Mouse (Mus musculus): ENCODE measurements around the gene Efnb2.
A peak's percentile ranks its signal among the peaks of the same experiment; 100 is the strongest.

Gene Efnb2

DNA sequence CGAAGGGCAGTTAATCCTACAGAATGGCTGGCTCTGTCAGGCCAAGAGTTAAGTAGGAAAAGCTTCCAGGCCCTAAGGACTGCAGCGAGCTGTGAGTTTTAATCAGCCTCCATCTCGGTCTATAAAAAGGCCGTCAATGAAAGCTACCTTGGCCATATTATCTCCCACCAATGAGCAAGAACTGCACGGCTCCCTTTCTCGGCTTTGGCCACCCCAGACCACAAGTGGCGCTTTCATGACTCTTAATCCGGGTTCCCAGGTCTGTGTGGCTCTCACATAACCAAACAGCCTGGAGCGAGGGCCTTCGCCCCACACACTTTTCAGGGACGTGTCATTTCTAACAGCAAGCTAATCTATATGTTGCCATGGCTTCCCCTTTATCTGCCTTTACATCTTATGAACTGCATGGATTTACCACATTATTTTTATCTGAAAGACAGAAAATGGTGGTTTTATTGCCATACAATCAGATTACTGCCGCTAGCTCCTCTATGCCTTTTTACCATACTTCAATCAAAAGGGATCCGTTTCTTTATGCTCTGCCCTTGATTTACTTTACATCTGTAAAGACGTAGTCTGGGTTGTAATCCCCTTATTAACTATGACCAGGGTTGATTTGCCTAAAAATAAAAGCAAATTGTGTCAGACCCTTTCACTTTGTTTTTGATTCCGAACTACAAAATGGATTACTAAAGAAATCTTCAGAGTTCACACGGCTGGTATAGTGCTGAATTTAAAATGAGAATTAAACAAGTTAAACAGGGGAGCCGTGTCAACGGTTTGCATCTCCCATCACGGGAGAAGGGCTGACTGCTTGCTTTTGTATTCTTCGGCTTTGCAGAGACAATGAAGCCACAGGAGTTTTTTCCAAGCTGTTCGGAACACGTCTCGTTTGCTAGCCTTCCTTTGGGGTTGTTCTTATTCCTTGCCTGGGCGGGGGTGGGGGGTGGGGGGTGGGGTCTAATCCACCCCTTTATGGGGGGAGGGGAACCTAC, 5.4 kb downstream of the Efnb2 start:
- no peak for DNase-seq (ENCODE audit: low read depth, low spot score)

DNA sequence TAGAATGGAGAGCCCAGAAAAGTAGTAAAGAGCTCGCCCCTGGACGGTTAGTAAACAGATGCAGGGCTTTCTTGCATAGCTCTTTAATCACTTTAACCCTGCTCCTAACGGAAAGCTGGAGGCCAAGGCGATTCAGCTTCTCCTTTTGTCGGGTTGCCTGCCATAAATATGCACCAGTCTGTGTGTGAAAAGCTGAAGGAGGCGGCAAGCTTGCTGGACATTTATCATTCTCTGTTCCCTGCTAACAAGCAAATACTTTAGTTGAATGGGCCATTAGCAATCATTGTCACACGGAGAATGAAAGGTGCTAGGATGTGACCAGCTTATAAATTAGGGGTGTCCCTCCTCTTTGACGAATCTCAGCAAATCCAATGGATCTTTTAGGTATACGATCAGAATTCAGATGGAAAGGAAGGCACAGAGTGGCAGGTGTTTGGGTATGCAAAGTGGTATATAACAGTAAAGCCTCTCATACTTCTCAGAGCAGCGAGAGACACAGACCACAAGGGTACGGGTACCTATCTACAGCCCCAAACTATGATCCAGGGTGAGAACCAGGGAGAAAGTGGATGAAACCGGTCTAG, 7.0 kb downstream of the Efnb2 start:
- DNase-seq (ENCODE audit: low read depth, low spot score): no peak

DNA sequence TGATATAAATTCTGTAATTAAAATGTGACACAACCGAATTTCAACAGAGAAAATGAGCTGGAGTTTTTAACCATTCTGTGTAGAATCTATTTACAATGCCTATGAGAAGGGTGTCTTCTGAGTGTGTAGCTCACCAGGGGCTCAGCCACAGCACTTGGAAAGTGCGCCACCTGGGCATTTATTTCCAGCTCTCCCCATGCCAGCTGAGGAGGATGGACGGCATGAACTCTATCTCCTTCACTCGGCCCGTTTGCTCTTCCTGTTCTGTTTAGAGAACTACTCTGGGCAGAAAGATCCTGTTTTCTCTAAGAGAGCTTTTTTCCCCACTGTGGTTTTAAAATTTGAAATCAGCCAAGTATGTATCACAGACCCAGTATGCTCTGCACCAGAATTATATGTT, 7.7 kb downstream of the Efnb2 start:
- no peak for DNase-seq (ENCODE audit: low read depth, low spot score)

DNA sequence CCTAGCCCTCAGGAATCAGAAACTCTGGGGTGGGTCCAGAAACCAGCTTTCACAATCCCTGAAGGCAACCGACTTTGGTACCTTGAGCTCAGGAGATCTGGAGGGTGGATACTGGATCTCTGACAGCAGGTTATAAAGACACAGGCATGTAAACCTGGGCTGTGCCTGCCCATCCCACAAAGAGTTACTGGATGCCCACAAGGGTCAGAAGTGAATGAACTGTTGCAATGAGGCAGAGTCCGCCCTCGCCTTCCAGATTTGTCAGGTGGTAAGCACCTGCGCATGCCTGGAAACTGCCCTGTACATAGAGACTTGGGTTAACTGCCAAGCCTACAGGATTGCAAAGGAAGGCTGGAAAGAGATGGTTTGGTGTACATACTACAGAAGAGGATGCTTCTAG, 8.7 kb downstream of the Efnb2 start:
- no peak for DNase-seq (ENCODE audit: low read depth, low spot score)

DNA sequence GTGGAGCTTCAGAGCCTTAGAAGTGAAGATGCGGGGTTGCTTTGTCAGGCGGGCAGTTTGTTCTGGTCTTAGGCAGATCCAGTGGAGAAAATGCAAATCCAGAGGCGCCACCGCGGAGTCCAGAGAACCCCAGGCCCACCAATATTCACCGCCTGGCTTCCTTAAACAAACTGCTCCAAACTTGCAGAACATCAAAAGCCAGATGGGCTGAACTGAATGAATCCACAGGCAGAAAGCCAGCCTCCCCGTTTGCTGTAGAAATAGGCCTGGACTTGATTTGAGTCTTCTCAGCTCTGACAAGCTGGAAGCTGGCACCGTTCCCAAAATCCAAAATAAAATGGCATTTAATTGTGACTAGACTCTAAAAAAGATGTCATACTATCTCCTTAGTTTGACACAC, 11.1 kb downstream of the Efnb2 start:
- DNase-seq (ENCODE audit: low read depth, low spot score): peak; percentile 70

DNA sequence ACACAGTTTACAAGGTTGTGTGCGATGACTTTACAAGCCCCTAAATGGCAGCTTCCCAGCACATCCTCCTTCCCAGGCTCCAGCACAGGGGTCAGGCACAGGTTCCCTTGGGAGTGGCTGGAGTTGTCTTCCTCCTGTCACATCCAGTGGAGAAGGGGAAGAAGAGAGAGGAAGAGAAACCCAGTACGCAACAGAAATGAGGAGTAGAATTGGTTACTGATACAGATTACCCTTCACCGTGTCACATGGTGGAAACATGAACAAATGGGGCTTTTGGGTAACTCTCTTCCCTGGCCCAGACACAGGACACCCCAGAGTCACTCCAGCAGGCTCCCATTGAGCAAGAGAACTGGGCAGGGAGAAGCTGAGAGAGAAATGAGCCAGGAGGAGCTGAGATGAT, 11.5 kb downstream of the Efnb2 start:
- no peak for DNase-seq (ENCODE audit: low read depth, low spot score)

DNA sequence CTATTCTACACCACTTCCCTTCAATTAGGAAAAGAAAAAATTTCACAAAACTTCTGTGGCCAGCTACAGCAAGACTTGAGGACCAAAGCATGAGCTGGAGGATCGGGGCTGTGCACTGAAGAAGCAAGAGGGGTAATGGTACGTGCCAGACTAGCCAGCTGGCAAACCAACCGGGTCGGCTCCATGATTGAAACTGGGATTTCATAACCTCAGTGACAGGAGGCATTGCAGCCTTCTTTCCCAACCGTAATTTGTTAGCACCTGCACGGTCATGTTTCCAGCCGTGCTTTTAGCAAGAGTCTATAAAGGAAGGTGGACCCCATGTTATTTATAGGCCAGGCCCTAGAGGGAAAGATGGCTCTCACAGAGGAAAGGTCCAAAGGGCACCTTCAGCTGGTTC, 12.4 kb downstream of the Efnb2 start:
- no peak for DNase-seq (ENCODE audit: low read depth, low spot score)

DNA sequence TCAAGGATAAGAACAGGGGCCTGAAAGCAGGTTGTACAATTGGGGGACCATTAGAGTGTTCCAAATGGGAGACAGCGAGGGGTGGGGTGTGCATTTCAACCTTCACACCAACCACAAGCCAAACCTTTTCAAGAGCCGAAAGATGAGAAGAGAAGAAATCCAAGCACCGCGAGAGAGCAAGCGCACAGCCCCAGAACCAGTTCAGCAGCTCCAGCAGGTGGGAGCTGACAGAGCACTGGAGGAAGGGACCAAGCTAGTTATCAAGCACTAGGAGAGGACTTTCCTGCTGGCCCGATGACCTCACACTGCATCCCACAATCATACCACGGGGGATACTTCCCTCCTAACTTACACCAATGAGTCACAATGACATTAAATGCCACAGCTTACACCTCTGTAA, 13.2 kb downstream of the Efnb2 start:
- DNase-seq (ENCODE audit: low read depth, low spot score): peak; percentile 41

DNA sequence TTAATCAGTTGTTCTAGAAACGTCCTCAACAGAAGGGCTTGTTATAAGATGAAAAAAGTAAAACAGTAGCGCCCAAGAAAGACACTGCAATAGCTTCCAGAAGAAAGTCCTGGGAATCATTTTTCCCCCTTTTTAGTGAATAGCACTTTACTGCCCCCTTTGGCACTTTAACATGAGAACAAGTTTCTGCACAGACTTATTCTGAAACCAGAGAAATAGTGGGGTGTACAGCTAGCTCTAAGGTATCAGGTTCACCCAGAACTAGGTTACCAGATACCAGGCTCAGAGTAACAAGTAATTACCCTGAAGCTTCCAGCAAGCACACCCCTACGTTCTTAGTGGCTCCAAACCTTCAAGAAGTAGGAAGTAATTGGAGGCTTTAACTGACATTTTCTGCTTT, 13.7 kb downstream of the Efnb2 start:
- DNase-seq (ENCODE audit: low read depth, low spot score): peak; percentile 74

DNA sequence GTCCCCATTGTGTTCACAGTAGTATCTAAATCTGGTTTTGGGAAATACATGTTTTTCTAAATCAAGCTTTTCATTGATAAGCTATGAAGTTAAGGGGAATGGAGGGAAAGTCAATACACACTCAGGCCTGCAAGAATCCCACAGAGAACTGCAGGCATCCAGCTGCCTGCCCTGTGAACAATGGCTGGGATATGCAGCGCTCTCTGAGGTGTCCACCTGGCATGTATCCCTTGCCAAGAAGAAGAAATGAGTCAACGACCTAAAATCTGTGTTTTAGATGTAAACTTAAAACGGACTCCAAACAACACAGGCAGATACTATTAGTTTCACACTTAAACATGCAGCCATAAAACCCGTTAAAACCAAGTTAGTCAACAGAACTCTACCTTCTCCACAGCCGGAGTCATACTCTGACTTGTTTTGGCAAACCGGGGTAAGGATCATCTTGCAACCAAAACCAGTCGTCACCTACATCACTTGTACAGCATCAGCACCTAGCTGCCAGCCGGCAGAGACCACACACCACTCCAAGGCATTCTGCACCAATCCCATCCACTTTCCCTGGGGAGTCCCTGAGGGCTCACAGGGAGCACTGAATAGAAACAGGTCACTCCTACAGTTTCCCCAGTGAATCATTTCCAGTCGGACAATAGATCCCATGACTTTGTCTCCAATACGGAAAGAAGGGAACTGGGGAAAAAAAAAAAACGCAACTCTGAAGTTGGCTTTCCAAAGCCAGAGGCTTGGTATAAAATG, 16.7 kb downstream of the Efnb2 start:
- DNase-seq (ENCODE audit: low read depth, low spot score): peak; percentile 82

DNA sequence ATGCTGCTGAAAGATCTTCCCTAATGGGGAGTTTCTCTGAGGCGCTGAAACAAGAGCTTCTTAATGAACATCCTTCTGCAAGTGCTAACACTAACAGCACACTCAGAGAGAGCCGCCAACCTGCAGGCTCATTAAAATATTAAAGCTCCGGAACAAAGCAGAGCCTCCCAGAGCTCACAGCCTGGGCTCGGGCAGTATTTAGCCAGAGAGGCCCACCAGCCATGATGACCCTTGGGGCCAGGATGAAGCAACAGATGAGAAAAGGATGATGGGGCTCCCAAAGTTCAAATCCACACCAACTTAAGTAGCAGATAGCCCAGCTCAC, 20.8 kb downstream of the Efnb2 start:
- no peak for DNase-seq (ENCODE audit: low read depth, low spot score)

DNA sequence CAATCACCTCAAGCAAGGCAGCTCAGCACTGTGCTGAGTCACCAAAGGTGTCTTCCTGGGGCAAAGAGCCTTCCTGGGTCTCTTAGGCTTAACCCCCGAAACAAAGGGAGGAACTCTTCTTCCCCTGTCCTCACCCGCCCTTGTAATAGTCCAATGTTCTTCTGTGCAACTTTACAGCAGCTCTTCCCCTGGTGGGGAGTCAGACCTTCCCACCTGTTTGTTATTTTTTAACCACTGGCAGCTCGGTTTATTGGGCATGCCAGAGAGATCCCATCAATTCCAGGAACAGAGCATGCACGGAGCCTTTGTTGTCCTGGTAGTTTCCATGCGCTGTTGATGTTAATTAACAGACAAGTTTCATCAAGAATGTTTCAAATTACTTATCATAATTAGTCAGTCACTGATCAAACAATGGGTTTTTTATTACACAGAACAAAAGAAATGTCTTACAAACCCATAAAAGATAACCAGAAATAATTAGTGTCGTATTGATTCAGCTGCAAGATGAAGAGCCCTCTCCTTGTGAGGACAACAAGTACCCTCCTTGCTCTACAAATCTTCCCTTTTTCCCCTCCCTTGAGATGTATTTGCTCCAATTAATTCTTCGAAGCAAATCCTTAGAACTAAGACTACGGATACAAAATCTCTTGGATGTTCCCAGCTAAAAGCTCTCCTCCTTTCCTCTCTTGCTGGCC, 21.3 kb downstream of the Efnb2 start:
- DNase-seq (ENCODE audit: low read depth, low spot score): no peak

DNA sequence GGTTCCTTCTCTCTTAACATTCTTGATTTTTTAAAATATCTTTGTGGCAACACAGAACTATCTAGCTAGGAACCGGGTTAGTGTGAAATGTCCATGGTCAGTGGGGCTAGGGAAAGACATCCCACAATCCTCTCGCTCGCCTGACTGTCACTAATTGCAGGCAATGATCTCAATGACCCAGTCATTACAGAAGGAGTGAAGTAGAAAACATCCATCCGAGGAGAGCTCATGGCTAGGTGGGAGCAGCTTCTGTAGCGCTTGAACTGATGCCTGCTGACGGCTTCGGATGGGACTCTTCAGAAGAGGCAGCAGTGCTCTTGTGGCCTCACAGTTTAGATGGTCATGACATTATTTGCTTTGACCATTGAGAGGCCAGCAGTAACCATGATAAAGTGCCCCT, 29.6 kb downstream of the Efnb2 start:
- no peak for DNase-seq (ENCODE audit: low read depth, low spot score)

DNA sequence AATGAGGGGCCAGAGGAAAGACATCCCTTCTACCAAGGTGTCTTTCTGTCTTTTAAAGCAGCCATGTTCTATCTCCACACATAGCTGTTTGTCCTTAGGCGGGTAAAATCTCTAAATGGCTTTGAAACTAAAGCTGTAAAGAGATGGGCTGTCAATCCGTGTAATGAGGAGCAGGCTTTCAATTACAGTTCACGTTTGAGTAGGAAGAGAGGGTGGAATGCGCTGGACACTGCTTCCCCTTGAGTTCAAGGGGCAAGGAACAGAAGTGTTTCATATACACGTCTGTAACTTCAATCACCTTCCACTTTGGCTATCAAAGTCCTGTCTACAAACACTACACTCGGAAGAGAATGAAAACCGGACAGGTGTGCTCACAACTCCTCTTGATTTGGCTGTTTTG, 37.0 kb downstream of the Efnb2 start:
- DNase-seq (ENCODE audit: low read depth, low spot score): no peak

DNA sequence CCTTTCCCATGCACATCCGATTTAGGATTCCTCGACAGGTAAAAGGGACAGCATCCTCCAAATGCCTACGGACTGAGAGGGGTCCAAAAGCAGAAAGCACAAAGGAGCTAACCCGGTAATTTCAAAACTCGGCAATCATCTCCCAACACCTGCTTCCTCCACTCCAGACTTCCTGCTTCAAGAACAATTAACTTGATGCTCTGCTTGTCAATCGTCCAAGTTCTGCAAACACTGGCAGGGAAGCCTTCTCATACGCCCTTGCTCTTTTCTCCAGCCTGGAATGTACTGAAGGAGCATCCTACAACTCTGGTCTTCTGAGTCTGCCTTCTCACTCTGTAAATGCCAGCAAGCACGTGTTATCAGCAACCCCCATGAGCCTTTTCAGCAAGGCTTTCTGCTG, 37.6 kb downstream of the Efnb2 start:
- no peak for DNase-seq (ENCODE audit: low read depth, low spot score)

DNA sequence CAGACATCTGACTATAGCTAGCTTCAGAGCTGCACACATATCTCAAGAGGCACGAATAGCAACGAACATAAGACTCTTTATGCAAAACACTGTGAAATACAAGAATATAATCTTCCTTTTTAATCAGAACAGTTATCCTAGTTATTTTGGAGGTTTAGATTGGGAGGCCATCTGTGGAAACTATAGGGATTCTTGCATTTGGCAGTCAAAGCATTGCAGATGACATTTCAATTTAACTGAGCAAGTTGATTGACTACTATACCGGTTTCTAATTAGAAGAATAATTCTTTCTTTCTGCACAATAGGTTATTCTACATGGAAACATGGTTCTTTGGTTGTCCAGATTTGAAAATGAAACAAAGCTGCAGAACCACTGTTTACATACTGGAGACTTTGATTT, 38.6 kb downstream of the Efnb2 start:
- DNase-seq (ENCODE audit: low read depth, low spot score): no peak

DNA sequence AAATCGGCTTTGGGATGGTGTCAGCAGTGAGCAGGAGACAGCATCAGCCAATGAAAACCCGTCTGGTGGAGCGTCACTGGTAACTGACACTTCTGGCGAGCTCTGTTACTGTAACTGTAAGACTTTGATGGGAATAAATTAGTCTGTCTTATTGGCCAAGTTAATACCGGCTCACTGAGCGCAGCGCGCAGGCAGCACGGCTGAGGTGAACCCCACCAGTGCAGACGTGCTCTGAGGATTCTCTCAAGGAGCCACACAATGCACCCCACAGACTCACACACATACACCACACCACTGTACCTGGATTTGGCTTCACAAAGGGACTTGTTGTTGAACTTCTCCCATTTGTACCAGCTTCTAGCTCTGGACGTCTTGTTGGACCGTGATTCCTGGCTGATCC, 39.0 kb downstream of the Efnb2 start:
- DNase-seq (ENCODE audit: low read depth, low spot score): no peak

DNA sequence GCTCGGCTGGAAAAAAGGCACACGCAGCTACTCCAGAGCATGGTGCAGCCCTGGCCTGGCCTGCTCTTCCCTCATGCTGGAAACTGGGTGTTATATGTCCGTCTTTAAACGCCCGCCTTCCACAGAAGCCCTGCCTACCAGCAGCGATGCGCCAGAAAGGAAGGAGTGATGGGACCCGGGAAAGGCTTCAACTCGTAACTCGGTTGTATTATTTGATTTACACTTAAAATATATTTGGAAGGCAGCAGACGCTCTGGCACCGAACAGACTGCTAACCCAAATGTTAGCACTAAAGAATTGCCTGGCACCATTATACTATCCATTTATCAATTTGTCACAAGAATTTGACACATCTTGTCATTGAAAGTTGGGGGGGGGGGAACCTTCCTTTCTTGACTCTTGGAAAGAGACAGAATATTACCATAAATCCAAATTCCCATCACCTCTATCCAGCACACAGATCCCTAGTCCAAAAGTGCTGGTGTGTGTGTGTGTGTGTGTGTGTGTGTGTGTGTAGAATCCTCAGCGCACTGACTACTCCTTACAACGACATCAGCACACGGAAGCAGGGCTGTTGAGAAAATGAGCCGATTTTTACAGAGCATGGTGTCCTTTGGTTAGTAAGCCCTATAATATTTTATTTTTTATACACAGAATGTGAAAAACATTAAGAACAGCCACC, 39.7 kb downstream of the Efnb2 start:
- DNase-seq (ENCODE audit: low read depth, low spot score): no peak

DNA sequence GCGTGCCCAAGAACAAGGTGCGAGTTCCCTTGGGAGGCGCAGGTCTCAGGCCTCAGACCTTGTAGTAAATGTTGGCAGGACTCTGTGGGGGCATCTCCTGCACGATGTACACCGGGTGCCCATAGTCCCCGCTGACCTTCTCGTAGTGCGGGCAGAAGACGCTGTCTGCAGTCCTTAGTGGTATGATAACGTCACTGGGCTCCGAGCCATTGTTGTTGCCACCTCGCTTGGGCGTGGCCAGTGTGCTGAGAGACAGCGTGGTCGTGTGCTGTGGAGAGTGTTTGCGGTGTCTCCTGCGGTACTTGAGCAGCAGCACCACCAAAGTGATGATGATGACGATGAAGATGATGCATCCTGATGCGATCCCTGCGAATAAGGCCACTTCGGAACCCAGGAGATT, 40.5 kb downstream of the Efnb2 start:
- DNase-seq (ENCODE audit: low read depth, low spot score): no peak

DNA sequence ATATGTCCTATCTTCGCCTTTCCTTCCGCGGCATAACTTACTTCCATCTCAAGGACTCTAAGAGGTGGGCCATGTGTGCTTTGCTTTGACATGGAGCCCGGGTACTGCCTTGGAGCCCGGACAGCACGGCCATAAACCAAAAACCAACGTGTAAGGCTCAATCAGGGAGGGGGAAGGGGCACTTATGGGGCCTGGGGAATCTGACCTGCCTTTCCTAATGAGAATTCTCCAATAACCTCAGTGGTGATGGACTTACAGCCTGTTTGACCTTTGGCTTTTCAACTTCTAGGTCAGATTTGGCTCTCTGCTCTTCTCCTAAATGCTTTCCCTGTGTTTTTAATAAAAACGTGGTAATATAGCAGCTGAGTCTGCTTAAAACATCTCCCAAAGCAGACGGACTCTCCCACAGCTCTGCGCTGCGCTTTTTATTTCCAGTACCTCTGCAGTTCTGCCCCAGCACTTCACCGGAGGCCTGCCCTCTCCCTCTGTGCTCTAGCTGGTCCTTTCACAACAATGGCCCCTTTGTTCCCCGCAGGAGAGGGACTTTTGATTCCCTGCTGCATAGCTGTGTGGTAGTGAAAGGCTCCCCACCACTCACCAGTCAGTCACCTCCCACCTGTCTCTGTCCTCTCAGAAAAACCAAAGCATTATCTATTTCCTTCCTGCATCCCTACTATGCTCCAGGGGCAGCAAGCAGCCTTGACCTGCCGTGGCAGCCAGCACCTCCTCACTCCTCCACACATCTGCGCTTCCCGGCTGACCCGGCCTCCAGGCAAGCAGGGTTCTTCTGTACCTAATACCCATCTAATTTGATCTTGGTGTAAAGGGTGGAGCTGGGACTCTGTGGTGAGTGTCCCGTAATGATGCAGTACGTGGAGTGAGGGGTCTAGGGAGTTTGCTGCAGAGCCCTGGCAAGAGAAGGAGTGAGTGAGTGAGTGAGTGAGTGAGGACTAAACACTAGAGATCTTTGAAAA, 41.5 kb downstream of the Efnb2 start:
- no peak for DNase-seq (ENCODE audit: low read depth, low spot score)

Data from 3T3-L1 (cell line).